Mouse (Mus musculus) lung, adult 2 months (tissue): Measurements from ENCODE around the gene Aebp1. TPM values are rescaled to one million over a fixed set of nuclear protein-coding genes. Genes with fewer than 3 reads are reported as not detected.

Source experiments
- DNase-seq: peaks from one replicate; pipeline ENCODE4 v3.0.0; 2022
- H3K4me1 ChIP-seq: fragments of 200-500 bp; 2 replicates; pipeline ENCODE4 v1.6.1; 2011; ENCODE audit warnings: low read length; ENCODE audit not compliant: control insufficient read depth, insufficient read depth
- H3K4me3 ChIP-seq: fragments of 200-500 bp; replicated peaks from 2 replicates; pipeline ENCODE3; 2011; ENCODE audit warnings: low read depth, mild to moderate bottlenecking, control low read depth, low read length; ENCODE audit errors: extremely low read depth
- CTCF ChIP-seq: fragments of 200-500 bp; IDR thresholded peaks from 2 replicates; pipeline ENCODE4 v1.5.1; 2011; ENCODE audit warnings: mild to moderate bottlenecking, low read length, control low read depth; ENCODE audit not compliant: insufficient read depth
- POLR2A ChIP-seq: fragments of 200-500 bp; IDR thresholded peaks from 2 replicates; pipeline ENCODE4 v1.6.1; 2011; ENCODE audit warnings: low read depth, mild to moderate bottlenecking, control low read depth, low read length, borderline replicate concordance; ENCODE audit errors: extremely low read depth
- WGBS: fragments of 180-500 bp; shearing (Covaris S2); methylation state at CpG from one replicate; pipeline ENCODE4 v1.1.7; 2018; 5-methylcytosine and 5-hydroxymethylcytosine counted together
- polyA plus RNA-seq: library from polyadenylated mRNA; depleted of rRNA; stranded (reverse); fragments of >200 nt; gene quantifications from 2 replicates; pipeline ENCODE4 v1.2.3, GENCODE M21; 2012

Gene Aebp1
- polyA plus RNA-seq, 1 experiment: 84.8 TPM

DNA sequence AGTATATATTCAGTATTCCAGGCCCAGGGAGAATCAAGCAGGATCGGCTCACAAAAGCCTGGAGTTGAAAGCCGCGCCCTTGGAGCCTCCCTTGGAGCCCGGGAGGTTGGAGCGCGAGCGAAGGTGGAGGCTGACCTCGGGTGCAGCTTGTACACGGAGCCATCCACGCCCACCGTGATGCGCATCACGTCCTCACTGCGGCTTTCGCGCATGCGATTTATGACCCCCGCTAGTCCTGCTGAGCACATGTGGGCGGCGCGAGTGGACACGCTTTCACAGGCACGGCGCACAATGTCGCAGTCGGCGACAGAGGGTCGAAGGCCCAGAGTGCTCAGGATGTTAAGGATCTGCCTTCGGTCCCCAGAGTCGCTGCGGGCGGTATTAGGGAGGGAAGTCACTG, 40.2 kb downstream of the Aebp1 start:
- Histone ChIP-seq H3K4me1 (peaks cover 5% of the 10 kb centered on the region; the same call in 1 of the 2 replicates), H3K4me3 (no peak overlapping the region)
- TF ChIP-seq CTCF (no peak), POLR2A (no peak)
- 15% methylated on average over 32 of the region's 32 CpGs for WGBS
- DNase-seq: no peak

DNA sequence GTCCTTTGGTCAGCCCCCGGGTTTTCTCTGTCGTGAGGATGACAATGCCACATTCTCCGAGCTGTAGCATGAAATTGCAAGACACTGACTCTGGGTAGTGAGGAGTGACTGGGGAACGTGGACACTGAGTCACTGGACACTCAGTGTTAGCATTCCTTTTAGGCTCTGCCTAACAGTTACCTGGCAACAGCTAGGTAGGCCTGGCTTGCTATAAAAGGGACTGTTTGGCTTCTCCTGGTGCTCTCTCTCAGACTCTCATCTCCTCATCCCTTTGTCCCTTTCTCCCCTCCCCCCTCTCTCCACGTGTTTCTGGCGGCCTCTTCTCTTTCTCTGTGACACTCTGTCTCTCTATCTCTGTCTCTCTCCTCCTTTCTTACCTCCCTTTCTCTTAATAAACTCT, 40.6 kb downstream of the Aebp1 start:
- Histone ChIP-seq H3K4me3 (no peak overlapping the region), H3K4me1 (peaks cover 5% of the 10 kb centered on the region; the same call in 1 of the 2 replicates)
- no peak for DNase-seq
- no peak for TF ChIP-seq CTCF
- TF ChIP-seq POLR2A: no peak
- WGBS: 31% methylated on average over 6 of the region's 6 CpGs

DNA sequence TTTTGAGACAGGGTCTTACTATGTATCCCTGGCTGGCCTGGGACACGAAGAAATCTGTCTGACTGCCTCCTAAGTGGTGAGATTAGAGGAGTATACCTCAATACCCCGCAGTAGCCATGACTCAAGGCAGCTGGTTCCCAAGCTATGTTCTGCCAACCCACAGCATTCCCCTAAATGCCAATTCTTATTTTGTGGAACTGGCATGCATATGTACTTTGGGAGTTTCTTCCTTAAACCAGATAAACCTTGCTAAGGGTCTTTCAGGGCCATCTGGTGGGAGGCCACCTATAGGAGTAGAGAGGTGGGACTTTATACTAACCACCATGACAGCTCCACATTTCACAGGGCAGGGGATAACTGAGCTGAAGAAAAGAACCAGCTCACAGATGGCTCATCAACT, 42.1 kb downstream of the Aebp1 start:
- no peak for TF ChIP-seq CTCF
- TF ChIP-seq POLR2A: no peak
- Histone ChIP-seq H3K4me1 (0 out of 2 replicates have a peak, but pooled peaks cover 2% of the 10 kb centered on the region), H3K4me3 (no peak overlapping the region)
- WGBS: 80% methylated on average over 2 of the region's 2 CpGs
- DNase-seq: no peak

DNA sequence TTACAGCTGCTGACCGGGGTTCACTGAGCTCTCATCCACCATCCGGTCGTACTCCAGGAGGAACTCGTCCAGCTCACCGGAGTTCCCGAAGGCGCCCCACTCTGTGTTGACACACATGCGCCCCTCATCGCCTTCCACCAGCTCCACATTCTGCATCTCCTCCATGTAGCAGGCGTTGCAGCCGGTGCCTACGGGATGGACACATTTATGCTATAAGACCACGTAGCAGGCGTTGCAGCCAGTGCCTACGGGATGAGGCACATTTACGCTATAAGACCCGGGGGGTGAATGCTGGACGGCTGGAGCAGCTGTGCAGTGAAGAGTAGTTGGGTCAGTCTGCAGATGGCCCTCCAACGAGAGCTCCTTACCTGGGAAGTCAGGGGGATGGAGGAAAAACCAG, 42.6 kb downstream of the Aebp1 start:
- DNase-seq: no peak
- Histone ChIP-seq H3K4me1 (0 out of 2 replicates have a peak, but pooled peaks cover 2% of the 10 kb centered on the region), H3K4me3 (no peak overlapping the region)
- no peak for TF ChIP-seq CTCF
- WGBS: 79% methylated on average over 19 of the region's 19 CpGs

DNA sequence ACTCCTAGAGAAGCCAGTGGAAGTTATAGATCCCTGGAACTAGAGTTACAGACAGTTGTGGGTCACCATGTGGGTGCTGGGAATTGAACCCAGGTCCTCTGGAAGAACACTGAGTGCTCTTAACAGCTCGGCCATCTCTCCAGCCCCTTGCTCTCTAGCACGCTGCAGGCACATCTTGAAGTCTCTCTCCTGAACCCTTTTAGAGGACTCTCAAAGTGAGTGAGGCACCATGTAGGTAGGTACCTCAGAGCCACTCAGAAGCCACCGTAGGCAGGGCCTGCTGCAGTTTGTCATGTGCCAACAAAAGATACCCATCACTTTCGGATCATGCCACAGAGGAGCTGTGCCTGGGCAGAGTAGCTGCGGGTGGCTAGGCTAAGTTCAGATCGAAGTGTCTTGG, 43.1 kb downstream of the Aebp1 start:
- Histone ChIP-seq H3K4me1 (0 out of 2 replicates have a peak, but pooled peaks cover 2% of the 10 kb centered on the region), H3K4me3 (no peak overlapping the region)
- DNase-seq: no peak
- no peak for TF ChIP-seq POLR2A
- WGBS: 82% methylated on average over 6 of the region's 6 CpGs

DNA sequence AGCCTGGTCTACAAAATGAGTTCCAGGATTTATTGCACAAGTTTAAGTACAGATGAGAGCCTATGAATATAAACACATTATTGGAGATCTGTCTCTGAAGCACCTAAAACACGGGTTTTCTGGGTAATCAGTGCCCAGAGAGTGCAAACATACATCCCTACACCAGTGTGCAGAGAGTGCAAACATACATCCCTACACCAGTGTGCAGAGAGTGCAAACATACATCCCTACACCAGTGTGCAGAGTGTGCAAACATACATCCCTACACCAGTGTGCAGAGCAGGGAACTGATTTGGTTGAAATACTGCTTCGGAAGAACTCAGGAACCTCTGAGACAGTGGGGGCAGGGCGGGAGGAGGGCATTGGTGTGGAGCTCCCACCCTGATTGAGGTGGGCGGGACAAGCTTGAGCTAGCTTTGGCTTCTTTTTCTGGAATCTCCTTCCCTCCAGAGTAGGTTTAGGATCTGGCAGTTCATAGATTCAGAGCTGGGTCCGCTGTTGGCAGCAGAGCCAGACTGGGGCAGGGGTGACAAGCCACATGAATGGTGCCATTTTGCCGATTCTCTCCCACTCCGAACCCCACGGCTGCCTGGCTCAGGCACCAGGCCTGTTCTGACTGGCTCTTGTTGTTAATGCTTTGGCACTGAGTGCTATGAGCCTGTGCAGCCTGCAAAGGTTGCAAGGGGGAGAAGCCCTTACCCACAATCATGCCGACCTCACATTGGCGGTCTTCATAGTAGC, 44.2 kb downstream of the Aebp1 start:
- H3K4me3 ChIP-seq: no peak overlapping the region
- 0 out of 2 replicates have a peak, but pooled peaks cover 2% of the 10 kb centered on the region for H3K4me1 ChIP-seq
- 85% methylated on average over 10 of the region's 10 CpGs for WGBS
- DNase-seq: no peak
- TF ChIP-seq POLR2A (no peak), CTCF (no peak)

DNA sequence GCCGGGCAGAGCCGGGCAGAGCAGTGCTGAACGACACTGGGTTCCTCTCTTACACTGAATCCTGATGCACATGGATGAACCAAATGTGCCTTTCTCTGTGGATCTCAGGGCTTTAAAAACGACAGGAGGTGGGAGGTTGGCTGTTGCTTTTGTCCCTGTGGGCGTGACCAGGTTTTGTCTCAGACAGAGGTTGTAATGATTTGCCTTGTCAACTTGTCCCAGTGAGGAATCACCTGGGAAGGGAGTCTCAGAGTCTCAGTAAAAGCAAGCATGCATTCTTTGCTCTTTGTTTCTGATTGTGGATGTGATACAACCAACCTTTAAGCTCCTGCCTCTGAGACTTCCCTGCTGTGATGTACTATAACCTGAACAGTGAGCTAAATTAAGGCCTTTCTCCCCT, 45.3 kb downstream of the Aebp1 start:
- DNase-seq: no peak
- 70% methylated on average over 5 of the region's 5 CpGs for WGBS
- TF ChIP-seq CTCF: no peak
- no peak for TF ChIP-seq POLR2A
- Histone ChIP-seq H3K4me1 (no peaks in the 10 kb centered on the region), H3K4me3 (no peak overlapping the region)

DNA sequence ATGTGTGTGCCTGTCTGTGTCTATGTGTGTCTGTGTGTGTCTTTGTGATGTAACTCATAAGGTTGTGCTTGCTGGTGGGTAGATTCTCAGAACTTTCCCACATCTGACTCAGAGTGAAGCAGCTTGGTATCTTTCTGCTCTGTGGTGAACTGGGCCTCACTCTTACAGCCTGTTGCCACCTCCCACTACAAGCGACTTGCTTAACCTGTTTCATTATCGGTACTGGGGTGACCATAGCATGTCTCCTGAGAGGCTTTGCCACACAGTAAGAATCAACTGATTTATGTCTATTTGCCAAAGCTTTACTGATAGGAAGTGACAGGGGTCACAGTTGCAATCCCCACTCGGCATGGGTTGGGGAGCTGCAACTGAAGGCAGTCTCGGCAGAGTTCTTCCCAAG, 46.9 kb downstream of the Aebp1 start:
- no peak for DNase-seq
- TF ChIP-seq CTCF: no peak
- TF ChIP-seq POLR2A: no peak
- WGBS: 48% methylated on average over 4 of the region's 4 CpGs
- no peak overlapping the region for H3K4me3 ChIP-seq
- H3K4me1 ChIP-seq: no peaks in the 10 kb centered on the region

DNA sequence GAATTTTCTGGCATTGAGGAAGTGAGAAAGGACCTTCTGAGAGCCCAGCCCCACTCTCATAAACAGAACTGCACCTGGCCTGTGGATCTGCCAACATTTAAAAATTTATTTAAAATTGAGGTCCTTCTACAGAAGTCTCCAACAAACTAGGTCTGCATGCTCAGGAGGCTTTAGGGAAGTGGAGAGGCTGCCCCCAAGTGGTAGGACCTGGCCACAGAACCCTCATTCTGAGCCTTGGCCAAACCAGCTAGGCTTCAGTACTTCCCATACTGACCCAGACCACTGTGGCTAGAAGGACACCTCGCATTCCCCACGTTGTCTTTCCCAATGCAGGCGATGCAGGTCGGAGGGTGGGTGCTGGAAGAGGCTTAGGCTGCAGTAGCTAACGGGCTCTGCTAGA, 50.9 kb downstream of the Aebp1 start:
- H3K4me3 ChIP-seq: no peak overlapping the region
- H3K4me1 ChIP-seq: no peaks in the 10 kb centered on the region
- WGBS: 35% methylated on average over 5 of the region's 5 CpGs
- DNase-seq: peak; percentile 44
- TF ChIP-seq POLR2A (no peak), CTCF (peak; percentile 75)

DNA sequence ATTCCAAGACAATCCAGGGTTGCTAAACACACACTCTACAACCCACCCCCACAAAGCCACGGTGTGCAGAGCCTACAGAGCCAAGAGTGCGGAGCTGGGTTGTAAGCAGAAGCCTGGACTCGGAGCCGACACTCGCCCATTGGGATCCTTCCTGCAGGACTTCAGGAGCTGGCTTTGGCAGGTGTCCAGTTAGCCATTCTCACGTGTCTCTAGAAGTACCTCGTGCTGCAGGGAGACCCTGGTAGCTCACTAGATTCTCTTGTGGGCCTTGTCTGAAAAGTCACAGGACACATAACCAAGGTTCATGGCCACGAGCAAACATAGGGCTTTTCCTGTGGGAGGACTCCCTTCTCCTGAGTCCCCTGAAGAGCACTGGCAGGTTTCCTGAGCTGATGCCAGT, 51.5 kb downstream of the Aebp1 start:
- no peak for DNase-seq
- no peak for TF ChIP-seq POLR2A
- TF ChIP-seq CTCF: no peak
- Histone ChIP-seq H3K4me3 (no peak overlapping the region), H3K4me1 (no peaks in the 10 kb centered on the region)
- WGBS: 50% methylated on average over 8 of the region's 8 CpGs

DNA sequence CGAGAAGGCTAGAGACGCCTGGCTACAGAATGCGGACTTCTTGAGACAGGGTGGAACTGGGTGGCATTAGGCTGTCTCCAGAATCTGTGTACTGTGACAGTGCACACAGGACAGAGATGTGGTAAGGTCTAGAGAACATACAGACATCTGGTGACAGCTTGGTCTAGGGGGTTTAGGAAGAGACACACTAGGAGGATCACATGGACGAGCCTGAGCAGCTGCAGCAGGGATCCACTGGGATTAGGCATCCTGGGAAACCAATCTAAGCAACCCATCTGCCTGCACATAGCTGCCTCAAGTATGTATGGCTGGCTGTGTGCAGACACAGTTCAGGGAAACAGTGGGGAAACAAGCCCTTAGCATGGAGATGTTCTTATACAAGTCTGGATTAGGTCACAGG, 52.2 kb downstream of the Aebp1 start:
- no peak for TF ChIP-seq POLR2A
- TF ChIP-seq CTCF: no peak
- 87% methylated on average over 4 of the region's 4 CpGs for WGBS
- DNase-seq: no peak
- no peaks in the 10 kb centered on the region for H3K4me1 ChIP-seq
- no peak overlapping the region for H3K4me3 ChIP-seq

DNA sequence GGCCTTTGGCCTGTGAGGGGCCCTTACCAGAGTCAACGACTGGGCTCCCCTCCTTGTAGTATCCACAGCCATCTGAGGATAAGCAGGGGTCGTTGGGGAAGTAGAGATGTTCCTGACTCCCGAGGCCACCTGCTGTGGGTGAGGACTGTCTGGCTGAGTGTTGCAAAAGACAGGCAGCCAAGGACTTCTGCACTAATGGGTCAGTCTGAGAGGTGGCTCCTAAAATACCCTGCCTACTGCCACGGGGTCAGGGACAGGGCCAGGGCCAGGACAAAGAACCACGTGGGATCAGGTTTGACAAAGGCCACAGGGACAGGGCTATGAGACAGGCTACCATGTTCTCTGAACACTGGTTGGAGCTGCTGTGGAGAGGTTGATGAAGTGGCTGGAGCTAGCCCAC, 53.2 kb downstream of the Aebp1 start:
- WGBS: 49% methylated on average over 5 of the region's 5 CpGs
- H3K4me1 ChIP-seq: no peaks in the 10 kb centered on the region
- TF ChIP-seq CTCF: no peak
- TF ChIP-seq POLR2A: no peak
- H3K4me3 ChIP-seq: no peak overlapping the region
- DNase-seq: no peak
